Mouse (Mus musculus): ENCODE measurements around the gene Rbm45.

Gene Rbm45

GRCm38 (mm10) chr2:76386531-76386930, 16.7 kb downstream of the Rbm45 start:
- no peak for DNase-seq (ENCODE audit: low spot score in 2 of 2)

DNA sequence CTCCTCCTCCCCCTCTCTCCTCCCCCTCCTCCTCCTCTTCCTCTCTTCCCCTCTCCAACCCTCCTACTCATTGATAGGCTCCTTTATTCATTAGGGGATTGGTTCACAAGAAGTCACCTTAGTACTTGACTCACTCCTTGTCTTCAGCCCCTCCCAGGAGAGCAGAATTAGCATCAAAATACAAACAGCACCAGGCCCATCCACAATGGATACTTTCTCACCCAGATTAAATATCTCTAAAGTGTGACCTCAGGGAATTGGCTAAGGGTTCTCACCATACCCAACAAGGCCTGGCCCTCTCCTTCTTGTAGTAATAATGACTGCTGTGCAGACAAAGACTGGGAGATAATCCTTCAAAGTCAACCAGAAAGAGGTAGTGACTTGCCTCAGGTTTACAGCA, 30.4 kb downstream of the Rbm45 start:
- DNase-seq (ENCODE audit: low spot score in 2 of 2): no peak

- peak in 1 of 2 experiments; percentile 28 for DNase-seq (ENCODE audit: low spot score in 2 of 2)
These were observed 35.9 kb downstream of the Rbm45 start for GRCm38 (mm10) chr2:76405596-76406150.

GRCm38 (mm10) chr2:76406151-76406936, 36.6 kb downstream of the Rbm45 start, which contains the start of gene Osbpl6:
Osbpl6 (plus strand) TSS chr2:76406508.
- DNase-seq (ENCODE audit: low spot score in 2 of 2): peak; percentile 57 to 78

GRCm38 (mm10) chr2:76406937-76407441, 37.2 kb downstream of the Rbm45 start:
- DNase-seq (ENCODE audit: low spot score in 2 of 2): peak; percentile 52 to 64

DNA sequence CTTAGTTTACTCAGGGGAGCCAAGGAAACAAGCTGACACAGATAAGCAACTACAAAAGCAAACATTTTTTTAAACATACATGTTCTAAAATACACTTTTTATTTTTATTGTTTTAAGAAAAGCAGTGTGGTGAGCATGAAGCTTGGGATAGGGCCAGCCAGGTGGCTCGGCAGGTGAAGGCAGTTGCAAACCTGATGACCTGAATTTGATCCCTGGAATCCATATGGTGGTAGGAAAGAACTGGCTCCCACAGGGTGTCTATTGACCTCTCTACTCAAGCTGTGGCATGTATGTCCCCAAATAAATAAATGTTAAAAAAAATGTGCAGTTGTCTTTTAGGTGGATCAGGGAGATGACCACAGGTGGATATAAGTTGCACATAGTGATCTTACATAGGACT, 39.7 kb downstream of the Rbm45 start:
- DNase-seq (ENCODE audit: low spot score in 2 of 2): no peak

- no peak for DNase-seq (ENCODE audit: low spot score in 2 of 2)
These were observed 40.2 kb downstream of the Rbm45 start for GRCm38 (mm10) chr2:76409986-76410385.

DNA sequence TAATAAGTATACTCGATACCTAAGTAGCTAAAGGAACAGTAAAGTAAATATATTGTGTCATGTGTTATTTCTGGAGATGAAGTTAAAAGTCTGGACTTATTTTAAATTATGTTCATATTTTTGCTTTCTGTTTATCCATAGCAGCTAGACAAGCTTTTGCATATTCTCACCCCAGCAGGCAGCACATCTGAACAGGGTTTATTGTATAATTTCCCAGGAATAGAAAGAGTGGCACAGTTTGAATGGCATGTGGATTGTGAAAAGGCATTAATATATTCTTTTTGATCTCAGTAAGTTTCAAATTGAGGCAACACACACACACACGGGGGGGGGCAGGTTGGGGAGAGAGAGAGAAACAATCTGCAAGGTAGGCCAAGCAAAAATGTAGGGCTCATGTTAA, 43.1 kb downstream of the Rbm45 start:
- no peak for DNase-seq (ENCODE audit: low spot score in 2 of 2)

GRCm38 (mm10) chr2:76417446-76418141, 47.8 kb downstream of the Rbm45 start:
- no peak for DNase-seq (ENCODE audit: low spot score in 2 of 2)

- DNase-seq (ENCODE audit: low spot score in 2 of 2): no peak
These were observed 48.3 kb downstream of the Rbm45 start for GRCm38 (mm10) chr2:76418142-76418518.

DNA sequence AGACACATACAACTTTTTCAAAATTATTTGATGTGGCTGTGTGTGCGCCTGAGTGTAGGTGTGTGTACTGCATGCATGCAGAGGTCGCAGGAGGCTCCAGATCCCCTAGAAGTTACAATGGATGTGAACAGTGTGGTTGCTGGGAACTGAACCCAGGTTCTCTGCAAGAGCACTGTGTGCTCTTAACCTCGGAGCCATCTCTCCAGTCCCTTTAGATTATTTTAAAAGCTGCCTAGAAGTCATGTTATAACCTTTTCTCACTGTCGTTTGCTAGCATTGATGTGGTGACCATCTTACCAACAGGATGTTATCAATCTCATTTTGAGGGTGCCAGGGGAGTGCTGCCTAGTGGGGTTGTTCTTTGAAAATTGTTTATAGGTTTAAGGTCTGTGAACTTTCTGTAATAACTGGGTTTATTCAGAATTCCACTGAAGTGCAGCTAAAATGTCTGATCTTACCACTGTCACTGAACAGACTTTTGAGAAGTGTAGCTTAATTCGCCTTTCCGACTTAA, 51.7 kb downstream of the Rbm45 start:
- no peak for DNase-seq (ENCODE audit: low spot score in 2 of 2)

DNA sequence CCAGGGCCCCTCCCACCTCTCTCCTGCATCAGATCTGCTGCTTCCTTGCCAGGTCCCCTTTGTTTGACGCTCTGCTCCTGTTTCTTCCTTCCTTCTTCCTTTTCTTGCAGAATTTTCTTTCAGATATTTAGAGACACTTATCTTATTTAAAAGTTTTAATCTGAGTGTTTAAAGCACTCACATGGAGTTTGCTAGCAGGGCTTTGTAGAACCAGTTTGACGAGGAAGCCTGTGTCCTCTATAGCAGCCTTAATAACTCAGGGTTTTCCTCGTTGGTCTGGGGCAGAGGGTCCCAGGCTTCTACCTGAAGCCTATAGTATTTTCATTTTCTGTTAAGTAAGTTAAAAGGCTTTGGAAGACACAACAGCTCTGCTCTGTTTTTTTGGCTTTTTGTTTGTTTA, 57.0 kb downstream of the Rbm45 start:
- DNase-seq (ENCODE audit: low spot score in 2 of 2): no peak

GRCm38 (mm10) chr2:76429318-76429717, 59.5 kb downstream of the Rbm45 start:
- DNase-seq (ENCODE audit: low spot score in 2 of 2): no peak

GRCm38 (mm10) chr2:76429855-76430254, 60.1 kb downstream of the Rbm45 start:
- no peak for DNase-seq (ENCODE audit: low spot score in 2 of 2)

DNA sequence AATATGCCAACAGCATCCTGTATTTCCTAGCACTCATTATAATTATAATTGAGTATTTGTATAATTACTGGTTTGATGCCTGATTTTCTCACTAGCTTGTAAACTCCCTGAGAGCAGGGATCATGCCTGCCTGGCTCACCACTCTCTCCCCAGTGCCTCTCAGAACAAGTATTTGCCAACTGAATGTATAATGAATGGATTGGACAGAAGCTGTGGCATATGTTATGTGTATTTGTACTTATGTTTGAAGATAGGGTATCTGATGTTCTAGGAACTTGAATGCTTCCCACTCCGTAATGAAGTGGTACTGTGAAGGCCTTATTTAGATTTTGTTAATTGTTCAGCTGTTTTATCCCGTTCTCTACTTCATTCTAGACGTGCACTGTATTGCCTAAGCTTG, 60.8 kb downstream of the Rbm45 start:
- DNase-seq (ENCODE audit: low spot score in 2 of 2): no peak

All from frontal cortex, postnatal 10 days (tissue).